Mouse (Mus musculus): Measurements from ENCODE around the gene Elf1. TPM values are rescaled to one million over a fixed set of nuclear protein-coding genes. Genes with fewer than 3 reads are reported as not detected.

Elf1 gene
- polyA plus RNA-seq, 1 experiment = 3.6 TPM

- Histone ChIP-seq H3K79me2 (ENCODE audit: control insufficient read depth, insufficient read depth) (peaks cover under 1% of the 10 kb centered on the region), H3K36me3 (ENCODE audit: control insufficient read depth, insufficient read depth) (no peaks in the 10 kb centered on the region), H3K27me3 (ENCODE audit: control insufficient read depth, insufficient read depth, insufficient read length) (no peaks in the 10 kb centered on the region), H3ac (ENCODE audit: control insufficient read depth, insufficient read length) (no peak overlapping the region), H3K4me3 (no peak overlapping the region), H3K4me2 (ENCODE audit: low read depth) (no peak overlapping the region)
- TF ChIP-seq USF1 (IDR thresholded peaks at IDR 0.05; ENCODE audit: low read depth) (no peak), TCF3 (IDR thresholded peaks at IDR 0.05; ENCODE audit: insufficient read length, low read depth) (no peak), E2F4 (IDR thresholded peaks at IDR 0.05; ENCODE audit: insufficient read depth) (no peak), MYOG (IDR thresholded peaks at IDR 0.05; ENCODE audit: control insufficient read depth in 1 of 3, insufficient read depth in 1 of 3, insufficient read length in 2 of 3, low read depth in 2 of 3) (no peak), POLR2AphosphoS2 (IDR thresholded peaks at IDR 0.05; ENCODE audit: insufficient read length, low read depth) (no peak), REST (IDR thresholded peaks at IDR 0.05; ENCODE audit: insufficient read depth, insufficient read length) (no peak), MAX (IDR thresholded peaks at IDR 0.05; ENCODE audit: low read depth) (no peak), POLR2A (IDR thresholded peaks at IDR 0.05; ENCODE audit: insufficient read length, low read depth) (no peak), TCF12 (IDR thresholded peaks at IDR 0.05; ENCODE audit: insufficient read depth, poor library complexity, severe bottlenecking) (no peak), MYOD1 (IDR thresholded peaks at IDR 0.05; ENCODE audit: control insufficient read depth in 1 of 3, insufficient read length in 2 of 3, low read depth in 2 of 3) (no peak), SRF (IDR thresholded peaks at IDR 0.05; ENCODE audit: control insufficient read depth, insufficient read length, low read depth) (no peak), CEBPB (IDR thresholded peaks at IDR 0.05; ENCODE audit: insufficient read depth, poor library complexity, severe bottlenecking) (no peak)
Measured at GRCm38 (mm10) chr14:79535318-79535717, 54.3 kb downstream of the Elf1 start.

GRCm38 (mm10) chr14:79536011-79536410 is 55.0 kb downstream of the Elf1 start:
- Histone ChIP-seq H3K27me3 (ENCODE audit: control insufficient read depth, insufficient read depth, insufficient read length) (no peaks in the 10 kb centered on the region), H3ac (ENCODE audit: control insufficient read depth, insufficient read length) (no peak overlapping the region), H3K4me2 (ENCODE audit: low read depth) (no peak overlapping the region), H3K36me3 (ENCODE audit: control insufficient read depth, insufficient read depth) (no peaks in the 10 kb centered on the region), H3K4me3 (no peak overlapping the region), H3K79me2 (ENCODE audit: control insufficient read depth, insufficient read depth) (no peaks in the 10 kb centered on the region)
- TF ChIP-seq POLR2A (IDR thresholded peaks at IDR 0.05; ENCODE audit: insufficient read length, low read depth) (no peak), POLR2AphosphoS2 (IDR thresholded peaks at IDR 0.05; ENCODE audit: insufficient read length, low read depth) (no peak), MAX (IDR thresholded peaks at IDR 0.05; ENCODE audit: low read depth) (no peak), SRF (IDR thresholded peaks at IDR 0.05; ENCODE audit: control insufficient read depth, insufficient read length, low read depth) (no peak), MYOD1 (IDR thresholded peaks at IDR 0.05; ENCODE audit: control insufficient read depth in 1 of 3, insufficient read length in 2 of 3, low read depth in 2 of 3) (no peak), CEBPB (IDR thresholded peaks at IDR 0.05; ENCODE audit: insufficient read depth, poor library complexity, severe bottlenecking) (no peak), TCF3 (IDR thresholded peaks at IDR 0.05; ENCODE audit: insufficient read length, low read depth) (no peak), E2F4 (IDR thresholded peaks at IDR 0.05; ENCODE audit: insufficient read depth) (no peak), USF1 (IDR thresholded peaks at IDR 0.05; ENCODE audit: low read depth) (no peak), MYOG (IDR thresholded peaks at IDR 0.05; ENCODE audit: control insufficient read depth in 1 of 3, insufficient read depth in 1 of 3, insufficient read length in 2 of 3, low read depth in 2 of 3) (no peak), TCF12 (IDR thresholded peaks at IDR 0.05; ENCODE audit: insufficient read depth, poor library complexity, severe bottlenecking) (no peak)

- Histone ChIP-seq H3K79me2 (ENCODE audit: control insufficient read depth, insufficient read depth) (no peaks in the 10 kb centered on the region), H3K4me2 (ENCODE audit: low read depth) (no peak overlapping the region), H3K27me3 (ENCODE audit: control insufficient read depth, insufficient read depth, insufficient read length) (no peaks in the 10 kb centered on the region), H3K36me3 (ENCODE audit: control insufficient read depth, insufficient read depth) (no peaks in the 10 kb centered on the region), H3ac (ENCODE audit: control insufficient read depth, insufficient read length) (no peak overlapping the region), H3K4me3 (no peak overlapping the region)
- TF ChIP-seq REST (IDR thresholded peaks at IDR 0.05; ENCODE audit: insufficient read depth, insufficient read length) (no peak), E2F4 (IDR thresholded peaks at IDR 0.05; ENCODE audit: insufficient read depth) (no peak), CEBPB (IDR thresholded peaks at IDR 0.05; ENCODE audit: insufficient read depth, poor library complexity, severe bottlenecking) (no peak), USF1 (IDR thresholded peaks at IDR 0.05; ENCODE audit: low read depth) (no peak), SRF (IDR thresholded peaks at IDR 0.05; ENCODE audit: control insufficient read depth, insufficient read length, low read depth) (no peak), TCF12 (IDR thresholded peaks at IDR 0.05; ENCODE audit: insufficient read depth, poor library complexity, severe bottlenecking) (no peak), POLR2A (IDR thresholded peaks at IDR 0.05; ENCODE audit: insufficient read length, low read depth) (no peak), MYOG (IDR thresholded peaks at IDR 0.05; ENCODE audit: control insufficient read depth in 1 of 3, insufficient read depth in 1 of 3, insufficient read length in 2 of 3, low read depth in 2 of 3) (no peak), MAX (IDR thresholded peaks at IDR 0.05; ENCODE audit: low read depth) (no peak), POLR2AphosphoS2 (IDR thresholded peaks at IDR 0.05; ENCODE audit: insufficient read length, low read depth) (no peak), MYOD1 (IDR thresholded peaks at IDR 0.05; ENCODE audit: control insufficient read depth in 1 of 3, insufficient read length in 2 of 3, low read depth in 2 of 3) (no peak), TCF3 (IDR thresholded peaks at IDR 0.05; ENCODE audit: insufficient read length, low read depth) (no peak)
Measured at GRCm38 (mm10) chr14:79536837-79537236, 55.8 kb downstream of the Elf1 start.

- H3K4me3 ChIP-seq = no peak overlapping the region
- no peak overlapping the region for H3ac ChIP-seq (ENCODE audit: control insufficient read depth, insufficient read length)
- TF ChIP-seq E2F4 (IDR thresholded peaks at IDR 0.05; ENCODE audit: insufficient read depth) = no peak
- no peak for TF ChIP-seq CEBPB (IDR thresholded peaks at IDR 0.05; ENCODE audit: insufficient read depth, poor library complexity, severe bottlenecking)
- no peak for TF ChIP-seq TCF12 (IDR thresholded peaks at IDR 0.05; ENCODE audit: insufficient read depth, poor library complexity, severe bottlenecking)
- TF ChIP-seq POLR2AphosphoS2 (IDR thresholded peaks at IDR 0.05; ENCODE audit: insufficient read length, low read depth) = no peak
- TF ChIP-seq MYOD1 (IDR thresholded peaks at IDR 0.05; ENCODE audit: control insufficient read depth in 1 of 3, insufficient read length in 2 of 3, low read depth in 2 of 3) = no peak
- TF ChIP-seq MAX (IDR thresholded peaks at IDR 0.05; ENCODE audit: low read depth) = no peak
- TF ChIP-seq TCF3 (IDR thresholded peaks at IDR 0.05; ENCODE audit: insufficient read length, low read depth) = no peak
- TF ChIP-seq SRF (IDR thresholded peaks at IDR 0.05; ENCODE audit: control insufficient read depth, insufficient read length, low read depth) = no peak
- no peak for TF ChIP-seq MYOG (IDR thresholded peaks at IDR 0.05; ENCODE audit: control insufficient read depth in 1 of 3, insufficient read depth in 1 of 3, insufficient read length in 2 of 3, low read depth in 2 of 3)
- no peak for TF ChIP-seq USF1 (IDR thresholded peaks at IDR 0.05; ENCODE audit: low read depth)
- TF ChIP-seq REST (IDR thresholded peaks at IDR 0.05; ENCODE audit: insufficient read depth, insufficient read length) = no peak
- TF ChIP-seq POLR2A (IDR thresholded peaks at IDR 0.05; ENCODE audit: insufficient read length, low read depth) = no peak
- no peaks in the 10 kb centered on the region for H3K27me3 ChIP-seq (ENCODE audit: control insufficient read depth, insufficient read depth, insufficient read length)
- no peak overlapping the region for H3K4me2 ChIP-seq (ENCODE audit: low read depth)
- H3K79me2 ChIP-seq (ENCODE audit: control insufficient read depth, insufficient read depth) = no peaks in the 10 kb centered on the region
- no peaks in the 10 kb centered on the region for H3K36me3 ChIP-seq (ENCODE audit: control insufficient read depth, insufficient read depth)
Measured at GRCm38 (mm10) chr14:79537463-79537862, 56.5 kb downstream of the Elf1 start.

All from myocyte (in vitro differentiated cells).